Mouse (Mus musculus): ENCODE measurements around the gene Olig3.
"Not testable (repeated sequence)": the region's sequence is repeated elsewhere in the genome, so short reads cannot be mapped to it uniquely, and the experiment has no call there.

The Olig3 gene

DNA sequence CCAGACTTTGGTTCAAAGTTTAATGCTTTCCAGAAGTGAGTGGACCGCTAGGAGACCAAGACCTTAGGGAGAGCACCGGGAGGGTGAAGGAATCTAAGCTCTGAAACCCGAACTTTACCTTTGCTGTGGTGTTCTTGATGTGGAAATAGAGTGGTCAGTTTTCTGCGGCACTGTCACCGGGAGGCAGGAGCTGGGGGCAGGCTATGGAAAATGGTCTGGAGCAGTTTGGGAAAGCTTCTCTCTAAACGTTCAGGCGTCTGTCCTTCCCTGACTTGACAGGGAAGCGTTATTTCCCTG lies 5.9 kb downstream of the Olig3 start:
- no peak for DNase-seq

GRCm38 (mm10) chr10:19362861-19363260 lies 6.5 kb downstream of the Olig3 start:
- DNase-seq: no peak

DNA sequence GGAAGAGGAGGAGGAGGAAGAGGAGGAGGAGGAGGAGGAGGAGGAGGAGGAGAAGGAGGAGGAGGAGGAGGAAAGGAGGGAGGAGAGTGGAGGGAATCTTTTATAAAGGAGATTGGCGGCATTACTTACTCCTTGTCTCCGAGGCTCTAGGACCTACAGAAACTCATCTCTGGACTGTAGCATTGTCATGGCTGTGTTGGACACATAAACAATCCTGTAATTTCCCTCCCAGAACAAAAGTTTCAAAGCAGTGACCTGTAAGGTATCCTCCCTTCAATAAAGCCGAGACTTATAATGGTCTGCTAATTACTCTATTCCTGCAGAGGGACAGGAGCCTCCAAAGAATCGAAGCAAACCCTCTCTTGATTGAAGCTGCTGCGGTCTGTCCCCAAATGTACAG lies 7.0 kb downstream of the Olig3 start:
- no peak for DNase-seq

DNA sequence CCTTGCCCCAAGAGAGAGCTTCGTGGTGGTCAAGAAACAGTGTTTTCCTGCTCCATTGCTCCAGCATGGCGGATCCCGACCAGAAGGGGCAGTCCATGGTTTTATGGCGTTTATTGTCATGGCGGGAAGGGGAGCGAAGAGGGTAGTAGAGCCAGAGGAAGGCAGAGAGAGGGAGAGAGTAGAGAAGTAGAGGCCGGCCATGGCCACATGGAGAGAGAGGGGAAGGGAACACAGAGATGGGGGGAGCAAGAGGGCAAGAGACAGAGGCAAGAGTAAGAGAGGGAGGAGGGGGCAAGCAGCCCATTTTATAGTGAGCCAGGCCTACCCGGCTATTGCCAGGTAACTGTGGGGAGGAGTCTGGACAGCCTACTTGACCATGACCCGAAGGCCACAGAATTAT lies 12.8 kb downstream of the Olig3 start:
- DNase-seq: no peak

DNA sequence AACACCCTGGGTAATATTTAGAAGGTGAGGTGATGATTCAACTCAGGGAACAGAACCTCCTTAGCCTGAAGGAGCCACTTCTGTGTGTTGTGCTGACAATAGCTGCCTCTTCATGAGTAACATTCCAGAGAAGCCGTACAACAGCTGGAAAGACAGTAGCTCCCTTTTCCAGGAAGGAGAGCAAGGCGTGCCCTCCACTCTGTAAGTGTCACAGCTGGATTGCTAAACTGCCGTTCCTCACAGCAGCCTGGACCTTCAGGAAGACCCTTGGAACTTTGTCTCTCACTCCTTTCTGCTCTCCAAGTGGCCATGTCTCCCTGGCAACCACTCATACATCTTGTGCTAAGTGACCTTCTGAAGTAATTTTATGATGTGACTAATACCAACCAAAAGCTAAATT lies 13.8 kb downstream of the Olig3 start:
- DNase-seq: no peak

DNA sequence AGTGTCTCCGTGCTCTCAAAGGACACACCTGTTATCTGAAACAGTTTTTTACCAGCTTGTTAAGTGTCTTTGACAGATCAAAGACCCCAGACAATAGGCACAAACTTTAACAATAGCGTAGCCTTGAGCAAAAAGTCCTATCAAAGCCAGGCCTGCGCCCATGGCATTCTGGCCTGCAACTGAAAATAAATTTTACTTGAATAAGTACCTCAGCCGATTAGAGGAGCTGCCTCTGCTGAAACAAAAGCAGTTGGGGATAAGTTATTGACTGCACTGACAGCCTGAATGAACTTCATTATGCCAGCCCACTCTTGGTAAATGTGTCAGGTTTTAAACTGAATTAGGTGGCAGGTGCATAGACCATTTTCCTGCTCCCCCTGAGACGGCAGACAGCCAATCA lies 15.9 kb downstream of the Olig3 start:
- peak; percentile 28 to 44 for DNase-seq

DNA sequence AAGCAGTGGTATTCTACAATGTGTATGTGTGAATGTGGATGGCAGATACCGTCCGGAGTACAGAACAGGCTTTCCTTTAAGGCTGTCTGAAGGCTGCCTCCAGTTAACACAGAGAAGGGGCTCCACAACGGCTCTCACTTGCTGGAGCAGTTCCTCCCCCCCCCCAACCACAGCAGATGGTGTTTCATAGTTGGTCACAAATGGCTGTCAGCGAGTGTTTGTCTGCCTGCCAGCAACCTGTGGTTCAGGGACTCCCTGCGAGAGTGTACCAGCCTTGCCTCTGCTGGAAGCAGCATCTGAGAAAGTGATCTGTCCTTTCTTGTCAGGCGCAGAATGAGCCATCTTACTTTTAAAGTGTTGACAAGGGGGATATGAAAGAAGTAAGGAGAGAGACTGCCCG lies 17.5 kb downstream of the Olig3 start:
- peak; percentile 41 to 59 for DNase-seq

GRCm38 (mm10) chr10:19374311-19374710 lies 18.0 kb downstream of the Olig3 start:
- no peak for DNase-seq

DNA sequence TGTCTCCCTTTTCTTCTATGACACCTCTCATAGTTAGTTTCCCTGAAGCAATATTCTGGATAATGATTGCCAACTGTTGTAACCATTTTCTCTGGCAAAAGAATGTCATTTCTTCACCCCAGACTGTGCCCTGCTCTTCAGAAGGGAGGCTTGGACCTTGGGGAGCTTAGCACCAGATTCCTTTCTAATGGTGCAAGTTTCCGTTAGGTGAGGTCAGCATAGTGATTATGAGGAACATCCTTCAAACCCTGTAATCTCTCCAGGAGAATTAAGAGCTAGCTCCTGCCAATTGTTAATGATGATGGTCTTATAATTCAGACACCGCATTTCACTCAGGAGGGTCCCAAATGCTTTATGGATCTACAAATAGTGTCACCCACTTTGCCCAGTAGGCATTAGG lies 19.5 kb downstream of the Olig3 start:
- no peak for DNase-seq

GRCm38 (mm10) chr10:19380971-19381370 lies 24.6 kb downstream of the Olig3 start:
- DNase-seq: not testable (repeated sequence)

- DNase-seq: no peak
These were observed 27.8 kb downstream of the Olig3 start for GRCm38 (mm10) chr10:19384176-19384575.

GRCm38 (mm10) chr10:19391819-19392218 lies 35.5 kb downstream of the Olig3 start:
- DNase-seq: no peak

GRCm38 (mm10) chr10:19396485-19397137 lies 40.3 kb downstream of the Olig3 start:
- DNase-seq: no peak

DNA sequence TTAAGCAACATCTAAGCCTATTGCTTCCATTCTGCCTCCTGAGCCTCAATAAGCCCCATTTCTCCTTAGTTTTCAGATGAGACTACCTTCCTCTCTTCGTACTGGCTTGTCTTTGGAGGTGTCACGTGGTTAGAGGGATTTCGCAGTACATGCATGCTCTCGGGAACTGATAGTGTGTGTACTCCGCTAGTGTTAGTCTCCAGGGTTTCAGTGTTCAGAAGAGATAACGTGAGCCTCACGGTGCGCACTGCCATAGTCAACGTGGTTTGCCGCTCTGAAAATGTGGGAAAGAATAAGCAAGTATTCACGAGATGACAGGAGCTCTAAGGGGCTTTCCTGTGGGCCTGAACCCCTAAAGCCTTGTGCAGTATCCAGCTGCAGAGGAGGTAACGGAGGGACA lies 41.1 kb downstream of the Olig3 start:
- no peak for DNase-seq

DNA sequence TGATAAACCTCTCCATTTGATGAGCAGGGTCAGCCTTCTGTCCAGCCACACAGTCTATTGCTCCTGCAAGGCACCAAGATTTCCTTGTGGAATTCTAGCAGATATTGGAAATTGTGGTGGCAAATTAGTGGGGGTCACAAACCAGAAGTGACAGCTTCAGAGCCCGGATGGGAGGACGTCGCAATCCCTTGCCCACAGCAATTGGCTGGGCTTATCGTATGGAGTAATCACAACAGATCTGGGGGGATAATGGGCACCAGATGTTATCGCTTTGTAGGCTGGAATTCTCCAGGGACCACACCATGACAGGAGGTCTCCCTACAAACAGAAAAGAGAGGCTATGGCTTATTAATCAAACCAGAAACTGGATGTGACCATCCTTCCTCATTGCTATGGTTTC lies 44.8 kb downstream of the Olig3 start:
- DNase-seq: no peak

DNA sequence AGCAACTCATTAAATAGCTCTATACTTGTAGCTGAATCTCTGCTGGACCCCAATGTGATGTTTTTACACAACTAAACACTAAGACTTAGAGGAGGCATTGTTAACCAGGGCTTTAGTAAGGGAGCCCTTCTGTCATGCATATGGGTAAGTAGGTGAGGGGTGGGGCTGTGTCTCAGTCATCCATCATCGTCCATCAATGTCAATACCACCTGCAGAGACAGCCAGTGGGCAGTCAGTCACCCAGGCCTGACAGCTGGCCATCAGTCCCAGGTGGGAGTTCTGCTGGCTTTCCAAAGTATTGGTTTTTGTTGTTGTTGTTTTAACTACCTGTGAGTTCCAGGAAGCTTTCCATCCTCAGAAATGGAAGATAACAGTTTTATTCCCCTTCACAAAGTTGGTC lies 48.1 kb downstream of the Olig3 start:
- DNase-seq: no peak

- no peak for DNase-seq
These were observed 49.6 kb downstream of the Olig3 start for GRCm38 (mm10) chr10:19405959-19406358.

DNA sequence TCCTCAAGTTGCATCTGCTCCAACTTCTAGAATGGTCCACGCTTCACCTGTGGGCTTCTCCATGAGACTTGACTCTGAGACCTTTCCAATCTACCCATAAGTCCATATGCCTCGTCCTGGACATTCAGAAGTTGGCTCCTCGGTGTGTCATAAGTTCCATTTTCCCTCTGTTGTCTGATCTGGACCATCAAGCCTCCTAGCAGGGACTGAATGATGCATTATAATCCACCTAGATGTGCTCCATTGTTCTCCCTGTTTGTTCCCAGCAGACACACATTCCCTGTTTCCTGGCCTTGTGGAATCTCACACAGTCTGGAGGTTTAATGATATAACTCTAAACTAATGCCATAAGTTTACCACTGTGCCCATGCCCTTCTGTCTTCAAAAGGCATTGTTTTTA lies 50.8 kb downstream of the Olig3 start:
- no peak for DNase-seq
